Mouse (Mus musculus) brain, embryonic 14.5 days (tissue): Measurements from ENCODE around the gene Esrrg.

Experiments used
- CTCF ChIP-seq: fragments of 200-500 bp; IDR thresholded peaks from 2 replicates; pipeline ENCODE4 v1.5.1; 2012; ENCODE audit warnings: inconsistent platforms, mild to moderate bottlenecking, moderate library complexity, borderline replicate concordance; ENCODE audit not compliant: insufficient read depth, insufficient read length; ENCODE audit errors: extremely low read depth
- POLR2A ChIP-seq: fragments of 200-500 bp; IDR thresholded peaks from 2 replicates; pipeline ENCODE4 v1.6.1; 2012; ENCODE audit warnings: mild to moderate bottlenecking, inconsistent platforms, borderline replicate concordance; ENCODE audit not compliant: poor library complexity, insufficient read depth, insufficient read length, severe bottlenecking; ENCODE audit errors: extremely low read depth

DNA sequence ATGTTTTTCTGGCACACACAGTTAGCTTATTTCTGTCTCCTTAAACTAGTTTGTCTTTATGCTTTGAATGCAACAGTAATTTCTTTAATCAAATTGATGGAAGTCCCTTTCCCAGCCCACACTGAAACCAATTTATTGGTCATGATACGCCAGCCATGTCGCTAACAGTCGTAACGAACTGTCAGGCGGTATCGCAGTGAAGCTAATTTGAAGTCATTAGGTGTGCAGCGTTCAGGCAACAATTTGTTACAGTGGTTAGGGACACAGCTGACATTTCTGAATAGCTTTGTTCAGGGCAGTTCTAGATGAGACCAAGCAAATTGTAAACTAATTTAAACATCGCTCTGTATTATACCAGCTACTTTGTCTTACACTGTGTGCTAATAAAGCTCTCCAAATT is 542.5 kb downstream of the Esrrg start:
- TF ChIP-seq CTCF: no peak
- no peak for TF ChIP-seq POLR2A
